Mouse (Mus musculus) midbrain, embryonic 16.5 days (tissue): ENCODE data around the gene Mapkapk2. TPM values are rescaled to one million over a fixed set of nuclear protein-coding genes. Genes with fewer than 3 reads are reported as not detected.

Experiments
- ATAC-seq: fragments of 200-750 bp; cut with Nextera tagmentation; 2 replicates; pipeline ENCODE4 v1.8.0; 2017; ENCODE audit warnings: moderate TSS enrichment
- H3K27ac ChIP-seq: fragments of 300-500 bp; sonication (generic); 2 replicates; pipeline ENCODE4 v1.5.1; 2014; ENCODE audit warnings: mild to moderate bottlenecking, low read length, mixed read lengths
- H3K27me3 ChIP-seq: fragments of 300-500 bp; sonication (generic); 2 replicates; pipeline ENCODE4 v1.6.1; 2014; ENCODE audit warnings: low read depth, low read length, mixed read lengths; ENCODE audit not compliant: control insufficient read depth, insufficient read depth
- H3K36me3 ChIP-seq: fragments of 300-500 bp; sonication (generic); 2 replicates; pipeline ENCODE4 v1.6.1; 2014; ENCODE audit warnings: mild to moderate bottlenecking, low read length, moderate library complexity, mixed read lengths; ENCODE audit not compliant: control insufficient read depth, insufficient read depth
- H3K4me1 ChIP-seq: fragments of 300-500 bp; sonication (generic); 2 replicates; pipeline ENCODE4 v1.6.1; 2014; ENCODE audit warnings: mild to moderate bottlenecking, low read length, mixed read lengths; ENCODE audit not compliant: control insufficient read depth, insufficient read depth
- H3K4me2 ChIP-seq: fragments of 300-500 bp; sonication (generic); 2 replicates; pipeline ENCODE4 v1.6.1; 2014; ENCODE audit warnings: mild to moderate bottlenecking, low read length, mixed read lengths
- H3K4me3 ChIP-seq: fragments of 300-500 bp; sonication (generic); 2 replicates; pipeline ENCODE4 v1.5.1; 2014; ENCODE audit warnings: low read depth, mild to moderate bottlenecking, low read length, moderate library complexity, mixed read lengths
- H3K9ac ChIP-seq: fragments of 300-500 bp; sonication (generic); 2 replicates; pipeline ENCODE4 v1.6.1; 2014; ENCODE audit warnings: low read depth, low read length, mixed read lengths
- H3K9me3 ChIP-seq: fragments of 300-500 bp; sonication (generic); replicated peaks from 2 replicates; pipeline ENCODE4 v1.6.1; 2014; ENCODE audit warnings: mild to moderate bottlenecking, low read length, mixed read lengths; ENCODE audit not compliant: control insufficient read depth, poor library complexity, severe bottlenecking
- WGBS: fragments of 180-500 bp; shearing (Covaris S2); extraction: QIAGEN DNeasy Blood & Tissue Kit; methylation state at CpG from one replicate; pipeline ENCODE4 v1.1.7; 2014; 5-methylcytosine and 5-hydroxymethylcytosine counted together
- polyA plus RNA-seq: library from polyadenylated mRNA; unstranded; fragments of >200 nt; fragmentation: Nextera tagmentation; extraction: Ambion mirVana; gene quantifications from 2 replicates; pipeline ENCODE4 v1.2.1, GENCODE M21; 2015

Mapkapk2 gene
- polyA plus RNA-seq, 1 experiment from 2014 or later, result 12.6 TPM

DNA sequence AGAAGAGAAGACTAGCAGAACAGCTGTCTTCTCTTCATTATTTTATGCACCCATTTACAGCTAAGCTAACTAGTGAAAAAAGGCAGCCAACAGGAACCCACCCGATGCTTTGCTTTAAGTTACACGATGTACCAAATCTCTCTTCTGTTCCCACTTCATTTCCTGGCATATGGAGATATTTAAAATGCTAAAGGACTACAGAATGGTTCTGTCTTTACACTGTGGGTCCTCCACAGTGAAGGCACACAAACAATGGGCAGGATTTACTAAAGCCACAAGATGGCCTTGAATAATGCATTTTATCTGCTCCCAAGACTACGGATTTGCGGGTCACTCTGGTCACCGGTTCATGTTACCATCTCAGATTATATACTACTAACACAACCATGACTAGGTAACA lies 39.5 kb upstream of the Mapkapk2 start:
- no peak for ATAC-seq
- H3K27ac ChIP-seq, result peak overlapping the region; percentile 25
- peak overlapping the region; percentile 88 for H3K4me2 ChIP-seq
- 2% methylated on average over 5 of the region's 5 CpGs for WGBS
- peak overlapping the region; percentile 45 for H3K9ac ChIP-seq
- no peaks in the 10 kb centered on the region for H3K36me3 ChIP-seq
- no peaks in the 10 kb centered on the region for H3K27me3 ChIP-seq
- peak overlapping the region; percentile 86 for H3K4me3 ChIP-seq
- H3K4me1 ChIP-seq, result peaks cover 34% of the 10 kb centered on the region
- H3K9me3 ChIP-seq, result no peaks in the 10 kb centered on the region

- peaks cover 34% of the 10 kb centered on the region for H3K4me1 ChIP-seq
- 86% methylated on average over 10 of the region's 10 CpGs for WGBS
- peak overlapping the region; percentile 88 for H3K4me2 ChIP-seq
- H3K9me3 ChIP-seq, result no peaks in the 10 kb centered on the region
- no peak overlapping the region for H3K27ac ChIP-seq
- ATAC-seq, result no peak
- H3K9ac ChIP-seq, result no peak overlapping the region
- no peaks in the 10 kb centered on the region for H3K36me3 ChIP-seq
- H3K4me3 ChIP-seq, result peak overlapping the region; percentile 86; the same call in 1 of the 2 replicates
- no peaks in the 10 kb centered on the region for H3K27me3 ChIP-seq
These were observed 38.5 kb upstream of the Mapkapk2 start for GRCm38 (mm10) chr1:131135960-131136629.

DNA sequence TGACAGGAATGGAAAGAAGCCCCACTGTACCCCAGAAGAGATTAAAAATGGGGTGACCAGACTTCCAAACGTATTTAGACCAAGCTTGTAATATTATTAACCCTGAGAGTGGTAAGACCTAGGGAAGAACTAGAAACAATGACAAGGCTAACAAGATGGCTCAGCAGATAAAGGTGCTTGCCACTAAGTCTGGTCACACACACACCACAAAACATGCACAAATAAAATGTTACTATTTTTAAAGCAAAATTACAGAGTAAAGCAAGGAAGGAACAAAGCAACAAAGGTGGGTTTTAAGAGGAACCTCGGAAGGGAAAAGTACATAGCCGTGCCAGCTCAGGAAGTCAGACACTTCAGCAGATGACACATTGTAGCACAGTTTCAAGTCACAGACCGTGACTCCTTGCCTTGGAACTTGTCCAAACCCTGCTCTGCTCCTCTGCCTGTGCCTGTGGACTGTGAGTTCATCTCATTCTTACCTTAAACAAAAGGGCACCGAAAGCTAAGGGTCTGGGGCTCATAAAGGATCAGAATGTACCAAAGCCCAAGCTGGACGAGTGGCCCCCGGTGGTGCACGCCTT lies 37.4 kb upstream of the Mapkapk2 start:
- no peak overlapping the region for H3K4me3 ChIP-seq
- H3K4me2 ChIP-seq, result peak overlapping the region; percentile 18; the same call in 1 of the 2 replicates
- H3K27me3 ChIP-seq, result no peaks in the 10 kb centered on the region
- H3K9ac ChIP-seq, result no peak overlapping the region
- H3K36me3 ChIP-seq, result peaks cover 7% of the 10 kb centered on the region; the same call in 1 of the 2 replicates
- peaks cover 34% of the 10 kb centered on the region for H3K4me1 ChIP-seq
- WGBS, result 48% methylated on average over 8 of the region's 8 CpGs
- no peak for ATAC-seq
- no peaks in the 10 kb centered on the region for H3K9me3 ChIP-seq
- no peak overlapping the region for H3K27ac ChIP-seq

- Histone ChIP-seq H3K27ac (no peak overlapping the region), H3K4me2 (peak overlapping the region; percentile 2; the same call in 1 of the 2 replicates), H3K4me1 (peaks cover 32% of the 10 kb centered on the region), H3K9ac (no peak overlapping the region), H3K36me3 (peaks cover 15% of the 10 kb centered on the region), H3K9me3 (no peaks in the 10 kb centered on the region), H3K27me3 (no peaks in the 10 kb centered on the region), H3K4me3 (no peak overlapping the region)
- 27% methylated on average over 6 of the region's 6 CpGs for WGBS
- ATAC-seq, result no peak
These were observed 36.6 kb upstream of the Mapkapk2 start for GRCm38 (mm10) chr1:131134231-131134630.

DNA sequence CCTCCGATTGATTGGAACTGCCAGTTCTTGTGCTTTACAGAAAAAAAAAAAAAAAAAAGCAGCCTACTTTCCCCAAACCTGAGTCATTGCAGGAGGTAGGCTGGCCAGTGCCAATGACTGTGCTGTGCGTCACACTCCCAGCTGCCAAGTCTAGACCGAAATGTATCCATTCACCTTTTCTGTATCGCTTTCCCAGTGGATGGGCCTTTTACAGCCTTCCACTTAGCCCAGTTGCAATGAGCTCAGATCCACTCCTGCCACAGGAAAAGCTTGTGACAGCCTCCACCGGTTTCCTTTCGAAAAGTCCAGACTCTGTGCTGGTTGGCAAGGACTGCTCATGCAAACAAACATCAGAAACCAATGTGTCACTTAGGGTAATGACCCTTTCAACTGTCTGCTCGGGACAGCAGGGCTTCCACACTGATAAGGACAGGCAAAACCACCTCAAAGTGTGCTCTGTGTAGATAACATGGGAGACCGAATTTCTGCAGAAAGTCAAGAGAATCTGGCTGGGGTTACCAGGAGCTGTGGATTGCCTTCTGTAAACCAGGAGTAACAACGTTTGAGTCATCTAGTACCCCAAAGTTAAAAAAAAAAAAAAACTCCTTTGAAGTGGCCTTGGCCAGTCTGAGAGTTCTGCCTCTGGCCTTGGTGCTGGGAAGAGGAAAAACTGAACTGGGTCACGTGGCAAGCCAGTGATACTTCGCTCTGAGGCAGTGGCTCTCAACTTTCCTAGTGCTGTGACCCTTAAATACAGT lies 28.5 kb upstream of the Mapkapk2 start:
- Histone ChIP-seq H3K27me3 (no peaks in the 10 kb centered on the region), H3K27ac (no peak overlapping the region), H3K4me2 (no peak overlapping the region), H3K36me3 (peaks cover 40% of the 10 kb centered on the region), H3K9ac (no peak overlapping the region), H3K4me1 (no peaks in the 10 kb centered on the region), H3K4me3 (no peak overlapping the region), H3K9me3 (no peaks in the 10 kb centered on the region)
- no peak for ATAC-seq
- 87% methylated on average over 11 of the region's 11 CpGs for WGBS

- no peaks in the 10 kb centered on the region for H3K9me3 ChIP-seq
- ATAC-seq, result no peak
- H3K36me3 ChIP-seq, result peaks cover 20% of the 10 kb centered on the region
- 70% methylated on average over 10 of the region's 10 CpGs for WGBS
- no peaks in the 10 kb centered on the region for H3K4me1 ChIP-seq
- no peak overlapping the region for H3K9ac ChIP-seq
- no peak overlapping the region for H3K4me3 ChIP-seq
- H3K4me2 ChIP-seq, result no peak overlapping the region
- H3K27ac ChIP-seq, result no peak overlapping the region
- H3K27me3 ChIP-seq, result no peaks in the 10 kb centered on the region
These were observed 26.1 kb upstream of the Mapkapk2 start for GRCm38 (mm10) chr1:131123522-131124265.

- Histone ChIP-seq H3K4me3 (no peak overlapping the region), H3K4me1 (0 out of 2 replicates have a peak, but pooled peaks cover 1% of the 10 kb centered on the region), H3K9me3 (no peaks in the 10 kb centered on the region), H3K27me3 (no peaks in the 10 kb centered on the region), H3K27ac (no peak overlapping the region), H3K9ac (no peak overlapping the region), H3K36me3 (peaks cover 11% of the 10 kb centered on the region; the same call in 1 of the 2 replicates), H3K4me2 (no peak overlapping the region)
- 36% methylated on average over 3 of the region's 3 CpGs for WGBS
- no peak for ATAC-seq
These were observed 24.4 kb upstream of the Mapkapk2 start for GRCm38 (mm10) chr1:131121987-131122386.

GRCm38 (mm10) chr1:131119026-131119425 lies 21.4 kb upstream of the Mapkapk2 start:
- Histone ChIP-seq H3K27me3 (no peaks in the 10 kb centered on the region), H3K36me3 (no peaks in the 10 kb centered on the region)

More at GRCm38 (mm10) chr1:131119026-131119425, 21.4 kb upstream of the Mapkapk2 start:
- no peak for ATAC-seq
- Histone ChIP-seq H3K4me1 (0 out of 2 replicates have a peak, but pooled peaks cover 6% of the 10 kb centered on the region), H3K4me3 (no peak overlapping the region), H3K9ac (no peak overlapping the region), H3K4me2 (no peak overlapping the region), H3K9me3 (no peaks in the 10 kb centered on the region), H3K27ac (no peak overlapping the region)
- 69% methylated on average over 2 of the region's 2 CpGs for WGBS
